Mouse (Mus musculus) megakaryocyte progenitor cell, adult 5-6 weeks (primary cell): ENCODE results near the gene Hydin. TPM values are rescaled to one million over a fixed set of nuclear protein-coding genes. Genes with fewer than 3 reads are reported as not detected.
A peak's percentile ranks its signal among the peaks of the same experiment; 100 is the strongest.
"Not testable (repeated sequence)": the region's sequence is repeated elsewhere in the genome, so short reads cannot be mapped to it uniquely, and the experiment has no call there.

Experiments
- ATAC-seq: replicated peaks from 2 replicates; pipeline ENCODE4 v1.8.0; 2016; ENCODE audit warnings: mild to moderate bottlenecking, moderate TSS enrichment, inconsistent platforms; ENCODE audit not compliant: poor library complexity
- total RNA-seq, 2 experiments: library from RNA; stranded (forward) in 1 of 2; stranded (reverse) in 1 of 2; fragments of 157-497, 149-512 nt in 1 of 2; fragments of 200-1000 nt in 1 of 2; gene quantifications; 2 replicates each; pipeline versions ENCODE4 v1.2.3 to v1.2.4; 2015 to 2017

Hydin gene
- total RNA-seq, 2 experiments from 2014 or later: not detected

DNA sequence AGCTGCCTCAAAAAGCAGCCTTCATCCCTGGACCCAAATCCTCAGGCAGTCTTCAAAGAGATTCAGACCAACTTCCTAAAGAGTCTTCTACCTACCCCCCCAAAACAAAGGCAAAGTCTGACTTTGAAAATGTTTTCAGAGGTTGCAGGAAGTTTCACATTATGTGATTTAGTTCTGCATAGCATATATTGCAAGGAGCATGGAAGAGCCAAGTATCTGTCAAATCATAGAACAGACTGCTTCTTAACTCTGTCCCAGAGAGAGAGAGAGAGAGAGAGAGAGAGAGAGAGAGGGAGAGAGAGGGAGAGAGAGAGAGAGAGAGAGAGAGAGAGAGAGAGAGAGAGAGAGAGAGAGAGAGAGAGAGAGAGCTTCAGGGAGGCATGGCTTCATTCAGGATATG, 60.3 kb downstream of the Hydin start:
- ATAC-seq: not testable (repeated sequence)

DNA sequence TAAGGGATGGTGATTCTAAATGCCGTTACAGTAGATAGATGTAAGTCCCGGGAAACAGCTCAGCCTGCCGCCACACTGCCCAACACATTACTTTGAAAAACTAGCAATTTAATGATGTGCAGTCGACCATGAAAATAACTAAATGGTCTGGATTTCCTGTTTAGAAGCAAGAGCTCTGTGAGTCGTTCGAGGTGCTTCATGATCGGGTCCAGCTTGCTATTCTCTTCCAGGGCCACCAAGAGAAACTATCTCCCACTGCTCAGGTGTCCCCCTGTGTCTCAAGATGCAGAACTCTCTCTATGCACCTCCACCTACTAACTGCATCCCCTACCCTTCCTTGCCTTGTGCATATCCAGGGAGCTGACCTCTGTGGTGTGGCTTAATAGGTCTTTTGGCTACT, 66.6 kb downstream of the Hydin start:
- ATAC-seq: no peak

DNA sequence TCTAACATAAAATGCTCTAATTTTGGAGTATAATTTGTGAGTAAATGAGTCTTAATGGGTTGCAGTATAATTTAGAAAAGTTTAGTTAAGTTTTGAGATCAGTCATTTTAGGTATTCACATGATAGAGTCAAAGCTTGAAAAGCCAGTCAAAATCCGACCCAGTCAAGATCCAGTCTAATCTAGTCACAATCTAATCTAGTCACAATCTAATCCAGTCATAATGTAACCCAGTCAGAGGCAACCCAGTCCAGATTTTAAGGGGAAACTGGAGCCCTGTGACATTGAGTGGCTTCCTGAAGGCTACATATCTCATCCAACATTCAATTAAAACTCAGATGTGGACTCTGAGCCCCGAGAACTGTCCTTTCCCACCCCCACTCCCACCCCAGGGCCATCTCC, 72.7 kb downstream of the Hydin start:
- ATAC-seq: no peak

DNA sequence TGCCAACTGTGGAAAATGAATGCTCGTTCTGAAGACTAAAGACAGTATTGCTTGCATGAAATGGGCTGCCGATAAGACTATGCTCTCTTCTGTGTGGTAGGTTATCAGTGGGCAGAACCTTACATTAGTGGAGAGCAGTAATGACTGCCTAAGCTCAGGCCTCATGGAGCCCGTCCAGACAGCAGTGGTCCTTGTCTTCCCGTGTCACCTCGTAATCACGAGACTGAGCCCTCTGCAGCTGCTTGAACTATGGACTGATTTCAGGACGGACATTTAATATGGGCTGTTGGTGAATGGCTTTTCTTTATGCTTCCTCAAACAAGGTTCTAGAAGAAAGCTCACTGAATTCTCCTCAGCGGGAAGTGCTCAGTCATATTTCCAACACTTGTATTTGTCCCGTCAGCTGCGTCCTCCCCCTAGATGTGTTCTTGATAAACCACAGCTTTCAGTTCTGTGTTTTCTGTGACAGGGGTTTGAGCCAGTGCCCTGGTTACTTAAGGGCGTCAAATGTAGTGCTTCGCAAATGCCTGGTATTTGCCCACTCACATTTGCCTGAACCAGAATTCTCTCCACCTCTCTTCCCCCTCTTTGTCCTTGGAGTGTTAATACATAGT, 73.4 kb downstream of the Hydin start:
- no peak for ATAC-seq

DNA sequence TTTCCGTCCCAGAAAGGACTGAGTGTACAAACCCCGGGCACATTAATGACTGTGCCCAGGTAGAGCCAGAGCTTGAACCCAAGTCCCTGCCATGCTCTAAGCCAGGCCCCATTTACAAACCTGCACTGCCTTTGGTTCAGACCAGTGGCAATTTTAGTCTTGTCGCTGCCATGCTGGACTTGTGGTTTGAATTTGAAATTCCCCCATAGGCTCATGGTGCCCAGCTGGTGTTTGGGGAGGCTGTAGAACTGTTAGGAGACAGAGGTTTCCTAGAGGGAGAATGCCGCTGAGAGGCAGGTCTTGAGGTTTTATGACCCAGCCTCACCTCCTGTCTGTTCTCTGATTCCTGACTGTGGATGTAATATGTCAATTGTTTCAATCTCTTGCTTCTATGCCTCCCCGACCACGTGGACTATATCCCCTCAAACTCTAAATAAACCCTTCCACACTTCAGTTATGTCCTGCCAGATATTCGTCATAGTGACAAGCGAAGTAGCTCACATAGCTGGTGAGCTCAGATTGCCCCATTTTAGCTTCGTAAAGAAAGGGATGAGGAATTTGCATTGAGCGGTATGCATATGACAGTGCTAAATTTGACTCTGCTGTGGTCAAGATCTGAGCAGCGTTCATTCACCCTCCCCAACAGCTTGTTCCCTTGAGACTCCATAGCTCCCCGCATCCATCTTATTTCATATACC, 79.1 kb downstream of the Hydin start:
- ATAC-seq: no peak

DNA sequence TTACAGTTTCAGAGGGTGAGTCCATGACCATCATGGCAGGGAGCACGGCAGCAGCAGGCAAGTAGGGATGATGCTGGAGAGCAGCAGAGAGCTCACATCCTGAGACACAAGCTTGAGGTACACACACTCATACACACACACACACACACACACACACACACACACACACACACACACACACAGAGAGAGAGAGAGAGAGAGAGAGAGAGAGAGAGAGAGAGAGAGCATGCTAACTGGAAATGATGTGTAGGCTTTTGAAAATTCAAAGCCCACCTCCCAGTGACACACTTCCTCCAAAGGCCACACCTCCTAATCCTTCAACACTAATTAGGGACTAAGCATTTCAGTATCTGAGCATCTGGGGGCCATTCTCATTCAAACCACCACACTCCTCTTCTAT, 80.1 kb downstream of the Hydin start:
- ATAC-seq: no peak

DNA sequence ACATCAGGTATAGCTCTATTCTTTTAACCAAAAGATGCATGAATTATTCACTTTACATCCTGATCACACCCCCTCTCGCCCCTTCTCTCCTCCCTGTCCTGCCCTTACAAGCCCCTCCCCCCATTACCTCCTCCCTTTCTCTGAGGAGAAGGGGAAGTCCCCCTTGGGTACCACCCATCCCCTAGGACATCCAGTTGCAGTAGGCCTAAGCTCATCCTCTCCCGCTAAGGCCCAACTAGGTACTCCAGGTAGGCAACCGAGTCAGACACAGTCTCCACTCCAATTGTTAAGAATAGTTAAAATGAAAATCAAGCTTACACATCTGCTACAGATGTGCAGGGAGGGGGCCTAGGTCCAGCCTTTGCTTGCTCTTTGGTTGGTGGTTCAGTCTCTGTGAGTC, 83.9 kb downstream of the Hydin start:
- no peak for ATAC-seq

DNA sequence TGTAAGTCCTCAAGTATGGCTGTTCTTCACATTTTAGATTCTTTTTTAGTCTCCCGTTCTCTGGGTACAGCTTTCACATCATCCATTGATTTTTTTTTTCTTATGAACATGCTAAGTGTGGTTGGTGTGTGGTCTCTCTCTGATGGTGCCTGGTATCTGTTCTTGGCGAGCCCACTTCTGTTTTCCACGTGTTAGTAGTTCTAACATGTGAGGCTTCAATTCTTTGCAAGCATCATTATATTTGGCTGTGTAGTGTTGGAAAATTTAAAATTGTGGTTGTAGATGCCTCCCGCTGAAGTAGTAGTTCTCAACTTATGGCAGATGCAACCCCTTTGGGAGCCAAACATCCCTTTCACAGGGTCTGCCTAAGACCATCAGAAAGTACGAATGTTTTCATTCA, 85.1 kb downstream of the Hydin start:
- ATAC-seq: no peak

DNA sequence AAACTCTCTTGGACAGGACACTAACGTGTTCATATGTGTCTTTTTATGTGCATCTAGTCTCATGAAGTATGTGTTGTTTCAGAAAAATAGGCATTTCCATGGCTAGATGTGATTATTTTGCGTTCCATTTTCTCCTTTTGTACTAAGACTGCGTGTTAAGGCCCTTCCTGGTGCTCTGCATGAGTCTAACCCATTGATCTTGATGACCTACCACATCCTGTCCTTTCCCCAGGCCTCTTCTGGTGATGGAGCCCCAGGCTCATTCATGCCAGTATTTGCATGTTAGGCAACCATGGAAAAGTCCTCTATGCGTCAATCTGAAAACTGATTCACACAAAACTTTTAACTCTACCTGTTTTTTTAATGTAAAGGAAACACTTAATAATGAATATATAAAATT, 96.2 kb downstream of the Hydin start:
- no peak for ATAC-seq

DNA sequence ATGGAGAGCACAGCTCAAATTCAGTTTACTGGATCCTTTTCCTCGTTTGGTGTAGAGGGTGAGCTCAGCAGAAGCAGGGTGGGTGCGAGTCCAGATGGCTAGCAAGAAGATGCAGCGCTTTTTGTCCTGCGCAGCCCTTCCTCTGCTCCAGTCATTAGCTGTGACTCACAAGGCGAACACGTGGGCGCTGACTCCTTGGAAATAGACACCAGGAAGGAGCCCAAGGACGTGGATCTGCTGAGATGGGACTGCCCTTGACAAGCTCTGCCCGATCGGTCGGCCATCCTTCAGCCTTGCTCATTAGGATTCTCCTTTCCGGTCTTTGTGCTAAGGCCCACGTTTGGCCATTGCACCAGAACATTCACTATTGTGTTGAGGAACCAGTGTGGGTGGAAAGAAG, 106.1 kb downstream of the Hydin start:
- no peak for ATAC-seq

DNA sequence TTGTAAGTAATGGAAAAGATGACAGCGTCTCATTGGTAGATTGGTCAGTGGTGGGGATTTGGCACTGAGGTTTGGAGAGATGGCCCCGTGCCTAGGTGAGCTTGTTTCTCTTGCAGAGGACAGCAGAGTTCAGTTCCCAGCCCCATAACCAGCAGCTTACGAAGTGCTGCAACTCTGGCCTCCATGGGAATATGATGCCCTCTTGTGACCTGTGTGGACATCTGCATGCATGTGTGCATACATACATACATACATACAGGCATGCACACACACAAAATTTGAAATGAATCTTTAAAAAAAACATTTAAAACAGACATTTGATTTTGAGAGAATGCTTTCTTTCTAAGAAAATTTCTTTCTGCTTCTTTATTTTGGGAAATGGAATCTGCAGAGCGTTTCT, 106.9 kb downstream of the Hydin start:
- ATAC-seq: no peak

DNA sequence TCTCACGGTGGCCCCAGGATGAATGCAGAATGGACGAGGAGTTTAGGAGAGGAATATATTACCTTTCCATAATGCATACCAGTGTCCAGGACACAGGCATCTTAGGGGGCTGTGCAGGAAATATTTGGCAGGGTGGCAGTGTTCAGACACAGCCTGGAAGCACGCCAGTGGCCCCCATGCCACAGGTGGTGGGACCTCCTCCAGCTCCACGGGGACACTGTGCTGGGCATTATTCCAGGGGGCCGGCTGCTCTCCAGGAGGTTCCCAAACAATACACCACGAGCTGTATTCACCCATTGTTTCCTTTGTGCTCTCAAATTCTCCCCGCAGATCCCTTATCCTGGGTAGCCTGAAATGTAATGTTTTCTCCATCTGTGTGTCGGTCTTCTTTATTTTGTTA, 116.0 kb downstream of the Hydin start:
- ATAC-seq: no peak

DNA sequence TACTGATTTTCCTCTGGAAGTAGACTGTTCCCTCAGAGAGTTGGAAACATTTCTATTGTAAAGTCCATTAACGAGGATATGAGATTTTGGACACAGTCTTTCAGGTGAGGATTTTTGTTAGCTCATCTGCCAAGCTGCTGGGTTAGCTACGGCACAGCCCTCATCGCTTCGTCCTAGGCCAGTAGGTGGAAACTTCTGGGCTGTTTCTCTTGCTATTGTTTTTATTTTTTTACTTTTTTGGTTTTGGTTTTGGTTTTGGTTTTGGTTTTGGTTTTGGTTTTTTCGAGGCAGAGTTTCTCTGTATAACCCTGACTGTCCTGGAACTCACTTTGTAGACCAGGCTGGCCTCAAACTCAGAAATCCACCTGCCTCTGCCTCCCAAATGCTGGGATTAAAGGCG, 117.9 kb downstream of the Hydin start:
- not testable (repeated sequence) for ATAC-seq

DNA sequence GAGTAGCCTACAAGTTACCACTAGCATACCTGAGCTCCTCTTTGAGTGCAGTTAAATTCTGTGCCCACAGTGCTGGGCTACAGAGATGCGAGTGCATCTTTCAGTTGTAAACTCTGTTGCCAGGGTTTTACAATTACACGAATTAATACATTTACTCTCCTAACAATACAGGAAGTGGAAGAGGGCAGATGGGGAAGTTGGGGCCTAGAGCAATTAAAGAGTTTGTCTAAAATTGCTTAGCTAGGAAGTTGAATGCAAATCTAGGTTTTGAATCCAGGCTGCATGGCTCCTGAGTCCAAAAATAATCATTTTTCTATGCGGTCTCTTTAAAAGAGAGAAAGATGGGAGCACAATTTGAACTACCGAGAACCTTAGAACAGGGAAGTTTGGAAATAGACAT, 128.9 kb downstream of the Hydin start:
- ATAC-seq: 0 out of 2 replicates have a peak, but pooled peaks have one; percentile 23

DNA sequence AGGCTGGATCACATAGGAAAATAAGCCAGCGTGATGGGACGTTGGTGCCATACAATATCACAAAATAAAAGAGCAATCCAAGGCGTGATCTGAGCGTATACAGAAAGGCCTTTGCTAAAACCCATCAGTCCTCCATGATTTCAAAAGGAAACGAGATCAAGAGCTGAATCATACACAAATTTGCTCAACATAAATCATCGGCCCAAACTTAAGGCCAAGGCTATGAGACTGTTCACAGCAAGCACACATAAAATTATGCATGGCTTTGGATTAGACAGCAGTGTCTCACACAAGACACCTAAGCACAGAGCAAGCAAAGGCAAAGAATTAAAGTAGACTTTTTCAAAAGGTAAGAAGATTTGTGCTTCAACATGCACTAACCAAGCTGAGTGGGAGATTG, 133.8 kb downstream of the Hydin start:
- no peak for ATAC-seq

DNA sequence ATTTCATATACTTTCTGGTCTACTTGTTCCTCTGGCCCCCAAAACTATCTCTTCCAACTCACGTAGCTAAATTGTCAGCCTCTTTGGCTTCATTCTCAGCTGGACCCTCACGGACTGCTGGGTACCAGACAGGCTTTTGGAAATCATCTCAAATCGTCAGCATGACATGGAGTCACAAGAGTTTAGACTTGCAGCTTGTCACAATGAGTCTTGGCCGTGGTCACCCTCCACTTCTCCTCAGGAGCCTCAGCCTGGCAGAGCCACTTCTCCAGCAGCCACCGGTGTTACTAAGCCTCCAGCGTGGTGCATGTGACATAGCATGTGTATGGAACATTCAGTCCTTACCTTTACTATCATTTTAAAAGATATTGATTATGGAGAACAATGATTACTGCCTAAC, 135.5 kb downstream of the Hydin start:
- no peak for ATAC-seq

DNA sequence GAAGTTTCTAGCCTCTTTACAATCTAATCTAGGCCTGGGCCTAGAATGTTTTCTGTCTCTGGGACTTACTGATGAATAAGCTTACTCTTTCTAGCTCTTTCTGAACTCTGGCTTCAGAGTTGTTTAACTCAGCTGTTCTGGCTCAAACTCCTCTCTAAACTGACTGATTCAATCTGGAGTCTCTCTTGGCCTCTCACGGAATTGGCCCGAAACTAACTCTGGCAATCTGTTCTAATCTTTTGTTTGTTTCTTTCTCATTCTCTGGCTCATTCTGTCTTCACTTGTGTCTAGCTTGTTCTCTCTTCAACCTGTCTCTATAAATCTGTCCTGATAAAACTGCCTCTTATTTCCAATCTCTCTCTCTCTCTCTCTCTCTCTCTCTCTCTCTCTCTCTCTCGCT, 137.7 kb downstream of the Hydin start:
- no peak for ATAC-seq

DNA sequence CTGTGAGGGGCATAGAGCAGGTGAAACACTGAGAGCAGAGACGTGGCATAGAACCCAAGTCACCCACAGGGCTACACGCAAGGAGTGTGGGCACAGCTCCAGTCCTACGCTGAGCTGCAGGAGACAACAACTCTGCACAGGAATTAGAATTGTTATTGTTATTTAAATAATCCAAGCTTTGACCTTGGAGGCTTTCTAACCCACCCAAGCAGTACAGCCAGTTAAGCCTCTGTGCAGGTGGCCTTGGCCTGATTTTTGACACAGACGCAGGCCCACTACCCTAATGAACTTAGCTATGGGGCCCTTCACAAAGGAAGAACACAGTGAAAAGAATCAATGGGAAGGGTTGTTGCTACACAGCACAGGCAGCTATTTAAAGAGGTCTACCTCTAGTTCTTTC, 148.3 kb downstream of the Hydin start:
- ATAC-seq: no peak

DNA sequence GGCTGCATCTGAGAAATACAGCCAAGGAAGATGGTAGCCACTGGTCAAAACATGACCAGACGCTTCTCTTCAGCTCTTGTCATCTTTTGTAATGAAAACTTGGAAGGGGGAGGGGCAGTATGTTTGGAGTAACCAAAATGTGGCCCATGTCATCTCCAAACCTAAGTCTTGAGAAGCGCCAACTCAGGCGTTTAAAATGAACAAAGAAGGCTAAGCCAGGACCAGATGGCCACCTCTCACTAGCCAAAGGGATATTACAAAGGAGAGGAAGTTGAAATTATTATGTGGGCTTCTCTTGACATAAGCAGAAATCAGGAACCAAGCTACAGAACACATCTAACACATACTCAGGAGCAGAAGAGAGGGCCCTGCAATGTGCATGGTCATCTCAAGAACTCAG, 150.2 kb downstream of the Hydin start:
- ATAC-seq: no peak

DNA sequence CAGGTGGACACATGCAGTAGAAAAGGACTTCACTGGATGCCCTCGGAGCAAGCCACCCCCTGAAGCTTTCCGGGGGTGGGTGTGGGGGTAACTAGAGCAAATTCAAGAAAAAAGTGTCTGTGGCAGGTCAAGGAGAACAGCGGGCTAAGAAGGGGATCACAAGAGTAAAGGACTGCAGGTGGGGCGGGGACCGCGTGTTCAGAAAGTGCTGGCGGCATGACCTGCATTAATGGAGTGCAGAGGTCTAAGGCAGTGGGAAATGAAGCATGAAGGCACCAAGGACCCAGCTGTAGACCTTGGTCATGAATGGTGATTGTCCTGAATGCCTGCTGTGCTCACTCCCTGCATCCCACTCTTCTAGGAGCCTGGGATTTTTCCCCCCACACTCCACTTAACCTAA, 151.0 kb downstream of the Hydin start:
- ATAC-seq: no peak

DNA sequence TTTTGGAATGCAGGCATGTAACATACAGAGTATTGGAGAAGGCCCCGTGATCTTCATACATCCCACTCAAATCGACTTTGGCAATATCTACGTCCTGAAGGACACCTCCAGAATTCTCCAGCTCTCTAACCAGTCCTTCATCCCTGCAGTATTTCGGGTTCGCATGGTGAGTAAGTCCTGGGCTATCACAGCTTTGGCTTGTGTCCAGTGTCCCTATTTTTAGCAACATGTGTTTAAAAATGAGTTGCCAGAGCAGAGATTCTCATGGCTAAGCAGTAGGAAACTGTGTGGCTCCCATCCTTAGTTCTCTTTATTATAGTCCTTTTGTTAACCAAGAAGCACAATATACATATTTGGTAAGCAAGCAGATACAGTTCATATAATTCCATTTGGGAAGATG, 152.9 kb downstream of the Hydin start:
- ATAC-seq: no peak

DNA sequence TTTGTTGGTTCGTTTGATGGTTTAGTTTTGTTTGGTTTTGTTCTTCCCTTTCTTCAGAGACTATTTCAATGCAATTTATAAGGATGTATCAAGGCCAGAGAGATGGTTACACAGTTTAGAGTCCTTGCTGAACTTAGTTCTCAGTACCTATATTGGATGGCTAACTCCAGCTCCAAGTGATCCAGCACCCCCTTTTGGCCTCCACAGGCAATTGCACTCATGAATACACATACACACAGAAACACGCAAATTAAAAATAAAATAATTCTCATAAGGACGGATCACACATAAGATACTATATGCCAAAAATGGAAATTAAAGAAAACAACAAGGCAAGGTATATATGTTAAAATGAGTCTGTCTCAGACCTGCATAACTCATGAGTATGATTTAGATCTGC, 153.4 kb downstream of the Hydin start:
- ATAC-seq: no peak

DNA sequence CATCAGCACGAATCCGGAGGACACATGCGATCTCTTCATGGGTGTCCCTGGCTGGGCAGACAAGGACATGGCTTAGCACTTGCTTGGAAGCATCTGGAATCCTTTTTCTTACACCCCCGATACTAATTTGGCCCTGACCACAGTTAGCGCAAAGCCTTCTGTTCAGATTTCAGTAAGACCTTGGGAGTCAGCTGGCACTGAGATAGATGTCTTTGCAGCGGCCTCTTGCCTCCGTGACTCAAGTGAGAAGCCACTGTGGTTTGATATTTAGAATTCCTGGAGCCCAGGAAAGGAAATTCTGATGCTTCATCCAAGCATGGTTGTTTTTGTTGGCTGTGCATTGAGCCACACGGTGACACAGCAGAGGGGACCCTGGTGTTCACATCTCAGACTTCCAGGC, 157.4 kb downstream of the Hydin start:
- ATAC-seq: no peak
